Mouse (Mus musculus) ES-Bruce4 (cell line): ENCODE data around the gene Bsg.

Source experiments
- CTCF ChIP-seq: IDR thresholded peaks from one replicate; pipeline ENCODE4 v1.8.1; 2011; ENCODE audit warnings: low read depth, low read length
- EP300 ChIP-seq: IDR thresholded peaks from 2 replicates; pipeline ENCODE4 v1.6.1; 2011; ENCODE audit warnings: low read depth, low read length; ENCODE audit not compliant: insufficient read depth
- POLR2A ChIP-seq: IDR thresholded peaks from one replicate; pipeline ENCODE4 v1.8.1; 2011; ENCODE audit warnings: low read length; ENCODE audit not compliant: insufficient read depth

DNA sequence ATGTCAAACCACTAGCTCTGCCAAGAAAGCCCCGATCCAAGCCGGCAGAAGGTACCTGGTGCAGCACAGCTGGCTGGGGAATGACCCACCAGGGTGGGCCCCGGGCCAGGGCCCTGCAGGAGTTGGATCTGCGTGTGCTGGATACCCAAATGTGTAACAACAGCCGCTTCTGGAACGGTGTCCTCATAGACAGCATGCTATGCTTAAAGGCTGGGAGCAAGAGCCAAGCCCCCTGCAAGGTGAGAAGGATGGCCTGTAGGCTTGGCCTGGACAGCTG is 10.0 kb upstream of the Bsg start:
- TF ChIP-seq POLR2A (no peak), CTCF (no peak), EP300 (no peak)
